Mouse (Mus musculus): ENCODE data around the gene Rab39. TPM values are rescaled to one million over a fixed set of nuclear protein-coding genes. Genes with fewer than 3 reads are reported as not detected.

Gene Rab39
- total RNA-seq, 2 experiments from 2014 or later = 0.90 to 1.0 TPM

Other genes starting within 250 kb of the Rab39 start
- 10 to 100 TPM; 17.4 to 20.9 TPM for gene Atm, start 169.5 kb downstream of the Rab39 start, total RNA-seq (2021)
- 10 to 100 TPM; 21.3 to 24.4 TPM for gene Npat, start 169.2 kb downstream of the Rab39 start, total RNA-seq (2021)
- gene Acat1, start 95.8 kb downstream of the Rab39 start, total RNA-seq (2021) = 100 to 1,000 TPM; 148 to 192 TPM
- 10 to 100 TPM; 39.2 to 40.6 TPM for gene Cul5, start 36.2 kb downstream of the Rab39 start, total RNA-seq (2021)
- gene Slc35f2, start 65.3 kb upstream of the Rab39 start, total RNA-seq (2021) = 1 to 10 TPM; 1.6 to 5.5 TPM
- 1 to 10 TPM; 5.4 to 5.5 TPM for gene Sln, start 143.9 kb upstream of the Rab39 start, total RNA-seq (2021)